Mouse (Mus musculus): ENCODE results near the gene Catip.
"Not testable (repeated sequence)": the region's sequence is repeated elsewhere in the genome, so short reads cannot be mapped to it uniquely, and the experiment has no call there.

Gene Catip

GRCm38 (mm10) chr1:74383385-74383784, 21.5 kb downstream of the Catip start:
- DNase-seq (ENCODE audit: low read depth, low spot score) = no peak

DNA sequence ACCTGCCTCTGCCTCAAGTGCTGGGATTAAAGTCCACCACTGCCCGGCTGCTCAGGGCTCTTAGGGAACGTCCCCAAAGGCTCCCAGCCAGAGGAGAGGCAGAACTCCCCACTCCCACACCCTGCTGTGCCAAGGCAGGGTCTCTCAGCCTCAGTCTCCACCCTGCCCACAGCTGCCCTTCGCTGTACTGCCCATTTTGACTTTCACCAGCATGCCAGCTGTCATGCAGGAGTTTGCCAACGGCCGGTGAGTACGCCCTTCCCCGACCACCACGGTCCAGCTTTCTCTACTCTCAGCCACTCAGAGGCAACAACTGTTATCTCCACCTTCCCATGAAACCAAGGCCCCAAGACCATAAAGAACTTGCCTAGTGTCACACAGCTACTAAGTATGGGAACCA, 22.6 kb downstream of the Catip start:
- no peak for DNase-seq (ENCODE audit: low read depth, low spot score)

GRCm38 (mm10) chr1:74385064-74385463, 23.2 kb downstream of the Catip start:
- DNase-seq (ENCODE audit: low read depth, low spot score) = no peak

DNA sequence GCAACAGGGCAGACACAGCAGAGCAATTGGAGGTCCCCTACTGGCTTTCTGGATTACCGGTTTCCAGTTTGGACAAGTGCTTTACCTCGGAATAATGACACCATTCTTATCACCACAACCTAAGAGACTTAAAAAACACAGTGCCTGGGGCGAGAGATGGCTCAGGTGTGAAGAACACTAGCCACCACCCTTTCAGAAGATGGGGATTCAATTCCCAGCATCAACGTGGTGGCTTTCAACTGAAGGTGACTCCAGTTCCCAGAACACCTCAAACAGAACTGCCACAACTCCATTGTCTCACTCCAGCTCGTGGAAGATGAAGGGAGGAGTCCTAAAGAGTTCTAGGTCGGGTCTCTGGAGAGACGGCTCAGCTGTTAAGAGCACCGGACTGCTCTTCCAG, 23.6 kb downstream of the Catip start:
- DNase-seq (ENCODE audit: low read depth, low spot score) = no peak

DNA sequence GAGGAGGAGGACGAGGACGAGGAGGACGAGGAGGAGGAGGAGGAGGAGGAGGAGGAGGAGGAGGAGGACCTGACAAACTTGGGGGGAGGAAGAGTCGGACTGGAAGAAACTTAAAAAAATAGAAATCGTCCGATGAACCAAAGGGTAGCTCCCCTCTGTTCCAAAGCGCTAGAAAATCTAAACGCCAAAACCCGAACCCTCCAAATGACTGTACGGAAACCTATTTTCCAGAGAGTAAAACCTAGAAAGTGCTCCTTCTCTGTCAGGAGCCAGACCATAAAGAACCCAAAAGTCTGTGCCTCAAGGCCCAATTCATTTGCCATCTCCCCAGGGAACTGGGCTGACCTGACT, 24.4 kb downstream of the Catip start:
- no peak for DNase-seq (ENCODE audit: low read depth, low spot score)

- peak; percentile 90 for DNase-seq (ENCODE audit: low read depth, low spot score)
These were observed 24.9 kb downstream of the Catip start for GRCm38 (mm10) chr1:74386714-74387385.

- no peak for DNase-seq (ENCODE audit: low read depth, low spot score)
These were observed 25.6 kb downstream of the Catip start for GRCm38 (mm10) chr1:74387386-74387988.

DNA sequence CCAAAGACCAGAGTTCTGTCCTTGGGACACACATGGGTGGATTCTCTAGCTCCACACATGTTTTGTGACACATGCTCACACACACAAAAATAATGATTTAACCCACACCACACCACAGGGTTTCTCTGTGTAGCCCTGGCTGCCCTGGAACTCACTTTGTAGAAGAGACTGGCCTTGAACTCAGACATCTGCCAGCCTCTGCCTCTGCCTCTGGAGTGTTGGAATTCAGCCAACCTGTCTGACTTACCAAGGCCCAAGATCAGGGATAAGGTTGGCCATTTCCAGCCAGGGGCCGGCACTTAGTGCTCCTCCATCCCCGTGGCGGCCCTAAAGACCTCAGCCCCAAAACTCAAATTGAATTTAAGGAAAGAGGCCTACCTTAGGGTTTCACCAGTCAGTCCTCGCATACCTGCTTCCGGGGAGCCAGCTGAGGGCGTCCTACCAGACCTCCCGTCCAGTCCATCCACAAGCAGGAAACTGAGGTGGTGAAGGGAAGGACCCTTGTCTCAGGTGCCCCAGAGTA, 26.6 kb downstream of the Catip start:
- no peak for DNase-seq (ENCODE audit: low read depth, low spot score)

- DNase-seq (ENCODE audit: low read depth, low spot score) = no peak
These were observed 28.0 kb downstream of the Catip start for GRCm38 (mm10) chr1:74389831-74390286.

- peak; percentile 53 for DNase-seq (ENCODE audit: low read depth, low spot score)
These were observed 28.5 kb downstream of the Catip start for GRCm38 (mm10) chr1:74390287-74390906.

DNA sequence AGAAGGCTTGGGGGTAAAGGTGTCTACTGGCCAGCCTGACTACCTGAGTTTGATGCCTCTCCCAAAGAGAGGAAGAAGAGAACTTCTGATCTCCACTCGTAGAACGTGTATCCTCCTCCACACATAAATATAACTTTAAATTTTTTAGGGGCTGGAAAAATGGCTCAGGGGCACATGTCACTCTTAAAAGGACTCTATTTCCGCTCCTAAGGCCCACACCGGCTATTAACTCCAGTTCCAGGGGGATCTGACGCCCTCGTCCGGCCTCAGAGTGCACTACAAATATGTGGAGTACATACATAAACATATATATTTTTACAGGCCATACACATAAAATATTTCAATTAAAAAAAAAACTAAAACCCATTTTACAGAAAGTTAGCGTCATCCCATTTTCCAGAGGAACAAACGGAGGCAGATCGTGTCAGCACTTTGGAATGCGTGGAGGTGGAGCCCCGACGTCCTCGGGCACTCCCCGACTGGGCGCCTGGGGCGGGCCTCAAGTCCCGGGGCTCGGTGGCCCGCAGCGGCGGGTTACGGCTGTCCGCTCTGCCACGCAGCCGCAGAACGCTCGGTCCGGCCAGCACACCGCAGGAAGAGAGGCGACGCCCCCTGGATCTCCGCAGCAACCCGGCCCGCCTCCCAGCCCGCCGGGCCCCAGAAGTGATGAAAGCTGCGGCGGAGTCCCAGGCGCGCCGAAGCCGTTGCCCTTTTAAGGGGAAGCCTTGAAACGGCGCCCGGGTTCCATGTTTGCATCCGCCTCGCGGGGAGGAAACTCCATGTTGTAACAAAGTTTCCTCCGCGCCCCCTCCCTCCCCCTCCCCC, 29.2 kb downstream of the Catip start, which contains the start of gene Ctdsp1:
Gene Ctdsp1, plus strand, starts transcription at position 586 of the 825 bp plus-strand sequence.
- DNase-seq (ENCODE audit: low read depth, low spot score) = peak; percentile 88

GRCm38 (mm10) chr1:74391844-74392441, 30.0 kb downstream of the Catip start:
- peak; percentile 42 for DNase-seq (ENCODE audit: low read depth, low spot score)

DNA sequence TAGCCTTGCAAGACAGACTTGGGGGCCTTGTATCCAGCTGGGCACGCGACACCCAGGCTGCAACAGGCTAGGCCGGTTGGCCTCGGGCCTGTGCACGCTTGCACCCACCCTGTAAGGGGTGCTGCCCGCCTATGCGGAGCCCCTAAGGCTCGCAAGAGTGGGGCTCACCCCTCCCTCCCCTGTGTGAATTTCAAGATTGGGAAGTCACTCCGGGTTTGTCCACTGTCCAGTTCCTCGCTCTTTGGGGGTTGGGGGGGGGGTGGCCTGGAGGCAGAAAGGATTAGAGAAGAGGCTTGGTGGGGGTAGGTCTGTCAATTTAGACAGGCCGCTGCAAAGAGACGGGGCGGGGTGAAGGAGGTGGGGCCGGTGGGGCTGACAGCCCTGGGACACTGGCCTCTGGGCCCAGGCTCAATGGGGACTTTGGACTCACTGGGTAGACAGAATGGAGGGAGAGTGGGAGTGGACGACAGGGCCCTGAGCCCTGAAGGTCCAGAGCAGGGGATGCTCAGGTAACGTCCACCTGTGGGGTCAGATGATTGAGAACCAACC, 30.6 kb downstream of the Catip start:
- DNase-seq (ENCODE audit: low read depth, low spot score) = no peak

DNA sequence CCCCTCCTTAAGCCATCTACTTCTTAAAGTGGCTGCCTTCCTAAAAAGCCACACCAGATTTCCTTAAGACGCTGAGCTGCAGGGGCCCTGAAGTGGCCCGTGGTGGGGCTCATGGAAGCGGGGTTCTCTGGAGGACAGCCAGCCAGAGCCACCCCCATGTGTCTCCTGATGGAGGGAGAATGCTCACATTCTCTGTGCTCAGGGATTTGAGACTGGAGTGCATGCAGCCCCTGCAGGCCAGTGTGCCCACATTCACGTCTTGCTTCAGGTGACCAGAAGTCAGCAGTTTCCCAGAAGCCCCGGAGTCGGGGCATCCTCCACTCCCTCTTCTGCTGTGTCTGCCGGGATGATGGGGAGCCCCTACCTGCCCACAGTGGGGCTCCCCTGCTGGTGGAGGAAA, 31.1 kb downstream of the Catip start:
- DNase-seq (ENCODE audit: low read depth, low spot score) = no peak

DNA sequence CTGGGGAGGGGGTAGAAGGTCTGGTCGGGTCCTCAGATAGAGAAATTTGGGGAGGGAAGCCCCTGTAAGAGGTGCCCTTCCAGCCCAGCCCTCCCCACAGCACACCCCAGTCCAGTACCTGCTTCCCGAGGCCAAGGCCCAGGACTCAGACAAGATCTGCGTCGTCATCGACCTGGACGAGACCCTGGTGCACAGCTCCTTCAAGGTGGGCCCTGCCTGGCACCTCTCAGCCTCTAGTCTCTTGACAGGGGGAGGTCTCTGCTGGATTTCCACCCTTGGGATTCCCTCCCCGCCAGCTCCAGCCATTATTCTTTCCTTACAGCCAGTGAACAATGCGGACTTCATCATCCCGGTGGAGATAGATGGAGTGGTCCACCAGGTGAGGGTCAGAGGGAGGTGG, 31.8 kb downstream of the Catip start:
- no peak for DNase-seq (ENCODE audit: low read depth, low spot score)

GRCm38 (mm10) chr1:74394311-74394710, 32.4 kb downstream of the Catip start:
- DNase-seq (ENCODE audit: low read depth, low spot score) = no peak

- no peak for DNase-seq (ENCODE audit: low read depth, low spot score)
These were observed 33.0 kb downstream of the Catip start for GRCm38 (mm10) chr1:74394858-74395257.

DNA sequence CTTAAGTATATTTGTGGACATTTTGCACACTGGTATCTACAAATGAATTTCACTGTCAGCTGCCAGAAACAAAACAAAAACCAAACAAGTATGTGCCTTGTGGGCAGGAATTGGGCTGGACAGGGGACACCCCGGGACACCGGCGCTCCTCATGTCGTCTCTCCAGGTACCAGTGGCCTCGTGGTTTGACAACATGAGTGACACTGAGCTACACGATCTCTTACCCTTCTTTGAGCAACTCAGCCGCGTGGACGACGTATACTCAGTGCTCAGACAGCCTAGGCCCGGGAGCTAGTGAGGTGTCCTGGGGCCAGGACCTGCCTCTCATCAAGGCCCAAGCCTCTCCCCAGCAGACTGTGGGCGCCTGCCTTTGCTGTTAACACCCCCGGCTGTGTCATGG, 33.4 kb downstream of the Catip start:
- no peak for DNase-seq (ENCODE audit: low read depth, low spot score)

DNA sequence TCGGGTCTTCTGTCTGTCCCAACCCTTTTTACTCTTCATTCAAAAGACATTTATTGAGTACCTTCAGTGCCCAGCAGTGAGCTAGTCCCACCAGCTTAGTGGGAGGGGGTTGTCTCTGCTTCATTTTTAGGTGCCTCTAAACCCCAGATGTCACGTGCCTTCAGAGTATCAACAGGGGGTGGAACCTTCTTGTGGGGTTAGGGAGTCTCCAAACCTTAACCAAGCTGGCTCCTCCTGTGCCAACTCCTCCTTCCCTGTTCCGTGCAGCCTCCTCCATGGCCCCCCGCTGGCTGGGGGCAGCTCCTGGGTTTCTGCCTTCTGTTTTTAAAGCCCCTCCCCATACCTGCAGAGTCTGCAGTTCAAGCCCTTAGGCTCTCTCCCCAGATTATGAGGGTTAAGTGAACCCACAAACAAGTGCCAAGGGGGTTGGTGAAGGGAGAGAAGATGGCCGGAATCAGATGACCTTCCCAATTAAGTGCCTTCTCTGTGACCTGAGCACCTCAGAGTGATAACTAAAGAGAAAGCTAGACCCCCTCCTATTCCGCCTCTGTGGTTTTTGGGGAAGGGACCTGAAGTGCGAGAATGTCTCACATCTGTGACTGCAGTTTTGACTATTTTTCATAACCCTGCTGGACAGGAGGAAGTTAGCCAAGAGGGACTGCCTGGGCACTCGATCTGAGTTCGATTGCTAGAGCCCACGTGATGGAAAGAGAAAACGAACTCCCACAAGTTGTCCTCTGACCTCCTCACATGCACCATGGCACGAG, 34.7 kb downstream of the Catip start:
- DNase-seq (ENCODE audit: low read depth, low spot score) = not testable (repeated sequence)

DNA sequence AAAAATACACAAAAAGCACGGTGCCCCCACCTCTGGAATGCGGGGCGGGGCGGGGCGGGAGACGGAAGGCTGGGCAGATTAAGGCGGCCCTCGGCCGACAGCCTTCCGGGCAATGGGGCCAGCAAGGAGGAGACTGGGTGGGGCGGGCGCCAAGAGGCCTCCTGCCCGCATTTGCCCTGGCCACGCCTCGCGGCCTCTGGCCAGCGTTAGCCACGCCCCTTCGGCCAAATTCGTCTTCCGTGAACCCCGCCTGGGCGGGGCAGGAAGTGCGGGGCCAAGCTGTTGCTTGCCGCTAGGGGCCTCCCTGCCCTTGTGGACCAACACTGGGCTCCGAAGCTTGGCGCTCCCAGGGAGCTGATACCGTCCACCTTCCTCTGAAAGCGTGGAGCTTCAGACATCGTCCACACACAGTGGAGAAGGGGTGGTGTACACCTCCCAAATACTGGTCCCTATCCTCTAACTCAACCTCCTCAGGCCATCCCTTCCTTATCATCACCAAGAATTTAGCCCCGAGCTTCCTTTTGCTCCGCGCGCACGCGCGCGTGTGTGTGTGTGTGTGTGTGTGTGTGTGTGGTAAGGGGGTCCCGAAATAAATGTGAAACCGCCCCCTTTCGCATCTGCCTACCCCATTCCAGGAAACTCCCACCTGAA, 35.5 kb downstream of the Catip start:
- peak; percentile 98 for DNase-seq (ENCODE audit: low read depth, low spot score)
